Mouse (Mus musculus) ES-Bruce4 (cell line): ENCODE results near the gene Ppp1r2.

Experiments used
- CTCF ChIP-seq: IDR thresholded peaks from one replicate; pipeline ENCODE4 v1.8.1; 2011; ENCODE audit warnings: low read depth, low read length
- EP300 ChIP-seq: IDR thresholded peaks from 2 replicates; pipeline ENCODE4 v1.6.1; 2011; ENCODE audit warnings: low read depth, low read length; ENCODE audit not compliant: insufficient read depth
- POLR2A ChIP-seq: IDR thresholded peaks from one replicate; pipeline ENCODE4 v1.8.1; 2011; ENCODE audit warnings: low read length; ENCODE audit not compliant: insufficient read depth

DNA sequence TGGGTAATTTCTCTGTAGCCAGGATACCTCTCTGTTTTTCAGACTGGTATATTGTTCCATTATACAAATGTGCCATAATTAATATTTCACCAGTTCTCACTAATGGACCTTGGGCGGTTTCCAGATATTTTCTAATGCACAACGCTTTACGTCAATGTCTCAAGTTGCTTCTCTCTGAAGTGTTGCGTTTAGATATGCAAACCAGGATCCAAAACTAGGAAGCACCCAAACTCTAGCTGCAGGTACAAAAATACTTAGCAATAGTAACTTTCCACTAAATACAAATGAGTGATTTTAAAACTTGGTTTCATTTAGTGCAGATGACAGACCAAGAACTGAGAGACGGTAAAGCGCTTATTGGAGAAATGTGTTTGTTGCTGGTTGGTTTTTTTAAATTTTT is 993 bp downstream of the Ppp1r2 start:
- TF ChIP-seq EP300 (no peak), POLR2A (no peak), CTCF (no peak)
